Mouse (Mus musculus) MEL (cell line): Measurements from ENCODE around the gene Sap30. TPM values are rescaled to one million over a fixed set of nuclear protein-coding genes. Genes with fewer than 3 reads are reported as not detected.

Source experiments
- DNase-seq: peaks from one replicate; pipeline ENCODE4 v3.0.0; 2011; ENCODE audit warnings: low read depth, low spot score
- H3K27ac ChIP-seq: 2 replicates; pipeline ENCODE4 v1.5.1; 2012; ENCODE audit warnings: low read depth, mild to moderate bottlenecking, control low read depth, low read length, moderate library complexity; ENCODE audit not compliant: control insufficient read depth
- H3K27me3 ChIP-seq, 2 experiments: fragments of 150-350 bp in 1 of 2; sonication (generic) in 1 of 2; 2 replicates each; pipeline ENCODE4 v1.6.1; 2012; ENCODE audit warnings: low read length in 2 of 2, mild to moderate bottlenecking in 2 of 2, improper control_type of control experiment in 1 of 2, moderate library complexity in 1 of 2; ENCODE audit not compliant: insufficient read depth in 2 of 2, control insufficient read depth in 1 of 2
- H3K36me3 ChIP-seq, 2 experiments: 2 replicates each; pipeline ENCODE4 v1.6.1; 2012 to 2014; ENCODE audit warnings: low read length in 2 of 2, improper control_type of control experiment in 1 of 2, inconsistent platforms in 1 of 2, mild to moderate bottlenecking in 1 of 2; ENCODE audit not compliant: insufficient read depth in 2 of 2, control insufficient read depth in 1 of 2
- H3K4me1 ChIP-seq, 2 experiments: fragments of 150-350 bp in 1 of 2; sonication (generic) in 1 of 2; 2 replicates each; pipeline ENCODE4 v1.6.1; 2012; ENCODE audit warnings: low read length in 2 of 2, improper control_type of control experiment in 1 of 2, mild to moderate bottlenecking in 1 of 2; ENCODE audit not compliant: insufficient read depth in 2 of 2, control insufficient read depth in 1 of 2
- H3K4me3 ChIP-seq, 2 experiments: fragments of 150-350 bp in 1 of 2; sonication (generic) in 1 of 2; 2 replicates each; pipeline ENCODE4 v1.5.1; 2012; ENCODE audit warnings: low read depth in 2 of 2, low read length in 2 of 2, mild to moderate bottlenecking in 2 of 2, moderate library complexity in 2 of 2, control low read depth in 1 of 2, improper control_type of control experiment in 1 of 2; ENCODE audit not compliant: control insufficient read depth in 1 of 2, insufficient read depth in 1 of 2
- H3K79me2 ChIP-seq: 2 replicates; pipeline ENCODE4 v1.6.1; 2012; ENCODE audit warnings: mild to moderate bottlenecking, low read length, moderate library complexity; ENCODE audit not compliant: control insufficient read depth, poor library complexity, insufficient read depth
- H3K9ac ChIP-seq: 2 replicates; pipeline ENCODE4 v1.6.1; 2012; ENCODE audit warnings: low read depth, mild to moderate bottlenecking, control low read depth, low read length, moderate library complexity; ENCODE audit not compliant: control insufficient read depth, poor library complexity, severe bottlenecking
- H3K9me3 ChIP-seq: fragments of 150-350 bp; sonication (generic); replicated peaks from 2 replicates; pipeline ENCODE4 v1.6.1; 2012; ENCODE audit warnings: mild to moderate bottlenecking, low read length, improper control_type of control experiment, moderate library complexity; ENCODE audit not compliant: insufficient read depth
- BHLHE40 ChIP-seq: IDR thresholded peaks from 2 replicates; pipeline ENCODE4 v1.6.1; 2012; ENCODE audit warnings: low read depth, mild to moderate bottlenecking, inconsistent platforms, low read length, improper control_type of control experiment, borderline replicate concordance
- CHD1 ChIP-seq: IDR thresholded peaks from 2 replicates; pipeline ENCODE4 v1.6.1; 2012; ENCODE audit warnings: low read depth, mild to moderate bottlenecking, inconsistent platforms, low read length, improper control_type of control experiment
- CHD2 ChIP-seq: IDR thresholded peaks from 2 replicates; pipeline ENCODE4 v1.6.1; 2011; ENCODE audit warnings: low read length, improper control_type of control experiment
- ELF1 ChIP-seq: IDR thresholded peaks from 2 replicates; pipeline ENCODE4 v1.6.1; 2014; ENCODE audit warnings: low read depth, mild to moderate bottlenecking, inconsistent platforms, low read length, improper control_type of control experiment, moderate library complexity
- EP300 ChIP-seq, 2 experiments: IDR thresholded peaks; 2 replicates each; pipeline ENCODE4 v1.6.1; 2011; ENCODE audit warnings: improper control_type of control experiment in 2 of 2, low read length in 2 of 2, low read depth in 1 of 2, mild to moderate bottlenecking in 1 of 2
- GATA1 ChIP-seq: IDR thresholded peaks from 2 replicates; pipeline ENCODE4 v1.6.1; 2011; ENCODE audit warnings: low read depth, low read length, improper control_type of control experiment
- HCFC1 ChIP-seq: IDR thresholded peaks from 2 replicates; pipeline ENCODE4 v1.6.1; 2012; ENCODE audit warnings: low read depth, mild to moderate bottlenecking, inconsistent platforms, low read length, improper control_type of control experiment, moderate library complexity
- JUND ChIP-seq: IDR thresholded peaks from 2 replicates; pipeline ENCODE4 v1.6.1; 2011; ENCODE audit warnings: low read depth, mild to moderate bottlenecking, improper control_type of control experiment, low read length
- KAT2A ChIP-seq: conservative IDR thresholded peaks from 2 replicates; pipeline ENCODE4 v1.6.1; 2012; ENCODE audit warnings: low read depth, low read length, improper control_type of control experiment, inconsistent platforms
- MAX ChIP-seq: IDR thresholded peaks from 2 replicates; pipeline ENCODE4 v1.6.1; 2011; ENCODE audit warnings: low read length, improper control_type of control experiment
- MAZ ChIP-seq: IDR thresholded peaks from 2 replicates; pipeline ENCODE4 v1.6.1; 2012; ENCODE audit warnings: low read depth, mild to moderate bottlenecking, inconsistent platforms, low read length, improper control_type of control experiment
- MEF2A ChIP-seq: IDR thresholded peaks from 2 replicates; pipeline ENCODE4 v1.6.1; 2014; ENCODE audit warnings: low read depth, mild to moderate bottlenecking, inconsistent platforms, low read length, improper control_type of control experiment; ENCODE audit not compliant: poor library complexity, insufficient replicate concordance, severe bottlenecking; ENCODE audit errors: extremely low read depth
- MXI1 ChIP-seq: IDR thresholded peaks from 2 replicates; pipeline ENCODE4 v1.6.1; 2011; ENCODE audit warnings: mild to moderate bottlenecking, low read depth, low read length, improper control_type of control experiment
- MYB ChIP-seq: IDR thresholded peaks from 2 replicates; pipeline ENCODE4 v1.6.1; 2011; ENCODE audit warnings: mild to moderate bottlenecking, low read depth, low read length, improper control_type of control experiment
- MYC ChIP-seq: IDR thresholded peaks from 2 replicates; pipeline ENCODE4 v1.6.1; 2011; ENCODE audit warnings: low read depth, mild to moderate bottlenecking, low read length, improper control_type of control experiment, moderate library complexity
- POLR2A ChIP-seq, 2 experiments: IDR thresholded peaks; 2 replicates each; pipeline ENCODE4 v1.6.1; 2011 to 2012; ENCODE audit warnings: low read length in 2 of 2, mild to moderate bottlenecking in 2 of 2, control low read depth in 1 of 2, improper control_type of control experiment in 1 of 2, low read depth in 1 of 2, moderate library complexity in 1 of 2; ENCODE audit not compliant: control insufficient read depth in 1 of 2, insufficient read depth in 1 of 2, poor library complexity in 1 of 2
- POLR2AphosphoS2 ChIP-seq: IDR thresholded peaks from 2 replicates; pipeline ENCODE4 v1.6.1; 2011; ENCODE audit warnings: low read length, improper control_type of control experiment
- RAD21 ChIP-seq: IDR thresholded peaks from 2 replicates; pipeline ENCODE4 v1.6.1; 2011; ENCODE audit warnings: mild to moderate bottlenecking, low read depth, low read length, improper control_type of control experiment
- RCOR1 ChIP-seq: IDR thresholded peaks from 2 replicates; pipeline ENCODE4 v1.6.1; 2012; ENCODE audit warnings: low read depth, mild to moderate bottlenecking, inconsistent platforms, low read length, improper control_type of control experiment
- TAL1 ChIP-seq: IDR thresholded peaks from 2 replicates; pipeline ENCODE4 v1.6.1; 2012; ENCODE audit warnings: mild to moderate bottlenecking, inconsistent platforms, low read length, moderate library complexity, mixed read lengths
- TCF12 ChIP-seq: IDR thresholded peaks from 2 replicates; pipeline ENCODE4 v1.6.1; 2014; ENCODE audit warnings: low read depth, mild to moderate bottlenecking, inconsistent platforms, low read length, improper control_type of control experiment, moderate library complexity
- UBTF ChIP-seq: IDR thresholded peaks from 2 replicates; pipeline ENCODE4 v1.6.1; 2012; ENCODE audit warnings: low read depth, mild to moderate bottlenecking, inconsistent platforms, low read length, improper control_type of control experiment, moderate library complexity, borderline replicate concordance; ENCODE audit not compliant: insufficient read depth
- USF1 ChIP-seq: IDR thresholded peaks from 2 replicates; pipeline ENCODE4 v1.6.1; 2014; ENCODE audit warnings: low read depth, mild to moderate bottlenecking, inconsistent platforms, low read length, improper control_type of control experiment, moderate library complexity
- ZKSCAN1 ChIP-seq: IDR thresholded peaks from 2 replicates; pipeline ENCODE4 v1.6.1; 2012; ENCODE audit warnings: low read depth, mild to moderate bottlenecking, inconsistent platforms, low read length, improper control_type of control experiment, moderate library complexity
- ZNF384 ChIP-seq: IDR thresholded peaks from 2 replicates; pipeline ENCODE4 v1.6.1; 2012; ENCODE audit warnings: low read depth, mild to moderate bottlenecking, inconsistent platforms, low read length, improper control_type of control experiment
- polyA plus RNA-seq, 2 experiments: library from polyadenylated mRNA; stranded (reverse) in 1 of 2; unstranded in 1 of 2; fragments of >175 nt in 1 of 2; fragments of >200 nt in 1 of 2; gene quantifications; 2 replicates each; pipeline versions ENCODE4 v1.2.1 to v1.2.4; 2012; ENCODE audit warnings: low replicate concordance in 2 of 2, low read depth in 1 of 2; ENCODE audit not compliant: insufficient read length in 2 of 2, insufficient read depth in 1 of 2, missing spikeins in 1 of 2
- total RNA-seq: library from RNA; depleted of rRNA; stranded (reverse); fragments of 300-350 nt; gene quantifications from 2 replicates; pipeline ENCODE4 v1.2.3, GENCODE M21; 2012

The Sap30 gene
- total and polyA plus RNA-seq, 3 experiments: 34.2 to 64.0 TPM; not detected in 1

DNA sequence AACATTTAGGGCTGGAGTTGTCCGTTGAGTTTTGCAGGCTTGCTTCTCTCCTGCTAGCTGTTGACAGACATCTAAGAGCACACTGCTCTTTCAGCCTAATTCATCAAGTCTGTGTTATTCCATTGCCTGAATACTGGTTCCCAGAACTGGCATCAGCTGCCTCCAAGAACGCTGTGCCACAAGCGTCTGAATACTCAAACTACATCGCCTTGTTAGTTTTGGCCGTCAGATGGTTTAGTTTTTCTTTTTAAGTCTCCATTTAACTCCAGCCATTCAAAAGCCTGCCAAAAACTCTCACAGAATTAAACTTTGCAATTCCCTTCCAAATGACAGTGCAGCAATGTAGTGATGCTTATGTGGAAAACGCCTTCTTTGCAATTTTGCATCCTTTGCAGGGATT lies 30.5 kb downstream of the Sap30 start:
- no peak for TF ChIP-seq TAL1
- TF ChIP-seq KAT2A: no peak
- TF ChIP-seq POLR2AphosphoS2: no peak
- no peak for TF ChIP-seq MAX
- TF ChIP-seq BHLHE40: no peak
- no peak for TF ChIP-seq ZKSCAN1
- no peak for TF ChIP-seq EP300 (IDR thresholded peaks at IDR 0.05; ENCODE audit: low read depth in 1 of 2, low read length in 2 of 2)
- no peak for TF ChIP-seq JUND
- no peak for TF ChIP-seq CHD2
- H3K9me3 ChIP-seq: no peaks in the 10 kb centered on the region
- no peak overlapping the region for H3K9ac ChIP-seq
- no peaks in the 10 kb centered on the region for H3K79me2 ChIP-seq
- DNase-seq: no peak
- peaks cover 5 to 10% of the 10 kb centered on the region in 2 experiments for H3K27me3 ChIP-seq
- H3K4me3 ChIP-seq: no peak overlapping the region
- H3K27ac ChIP-seq: no peak overlapping the region
- H3K36me3 ChIP-seq: peaks cover 0 to under 1% of the 10 kb centered on the region in 2 experiments; a peak in 1 of 4 replicates
- H3K4me1 ChIP-seq: no peaks in the 10 kb centered on the region

DNA sequence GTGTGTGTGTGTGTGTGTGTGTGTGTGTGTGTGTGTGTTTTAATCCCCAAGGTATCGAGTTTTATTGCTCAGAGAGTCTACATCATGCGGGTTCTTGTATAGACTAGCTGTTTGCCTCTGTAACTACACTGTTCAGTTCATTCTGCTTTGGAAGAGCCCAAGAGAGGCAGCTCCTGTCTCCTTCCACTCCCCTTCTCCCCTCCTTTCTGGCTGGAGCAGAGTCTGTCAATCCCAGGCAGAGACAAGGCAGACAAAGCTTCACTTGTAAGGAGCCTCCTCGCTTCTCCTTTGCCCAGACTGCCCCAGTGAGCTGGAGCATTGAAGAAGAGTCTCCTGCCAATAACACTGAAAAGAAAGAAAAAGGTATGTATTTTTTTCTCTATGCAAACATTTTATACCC lies 31.9 kb downstream of the Sap30 start, which contains the start of gene Scrg1:
TSS of gene Scrg1 (plus strand) at position 159 of the 400 bp plus-strand sequence.
- no peak within 1 kb of the TSS for H3K27ac ChIP-seq
- TF ChIP-seq MEF2A (no peak), POLR2A (IDR thresholded peaks at IDR 0.05; ENCODE audit: control insufficient read depth in 1 of 2, insufficient read depth in 1 of 2, low read depth in 1 of 2, low read length in 2 of 2, poor library complexity in 1 of 2) (no peak), HCFC1 (no peak), ZKSCAN1 (no peak), MYC (no peak), MXI1 (no peak), TCF12 (no peak)
- TF ChIP-seq, all 39 proteins: peak for 0
- Histone ChIP-seq H3K9ac (no peak within 1 kb of the TSS), H3K27me3 (peaks cover 5 to 10% of the 10 kb centered on the region in 2 experiments), H3K4me1 (no peaks in the 10 kb centered on the region), H3K79me2 (no peaks in the 10 kb centered on the region), H3K4me3 (no peak within 1 kb of the TSS), H3K9me3 (no peaks in the 10 kb centered on the region), H3K36me3 (no peaks in the 10 kb centered on the region)
- DNase-seq: no peak

DNA sequence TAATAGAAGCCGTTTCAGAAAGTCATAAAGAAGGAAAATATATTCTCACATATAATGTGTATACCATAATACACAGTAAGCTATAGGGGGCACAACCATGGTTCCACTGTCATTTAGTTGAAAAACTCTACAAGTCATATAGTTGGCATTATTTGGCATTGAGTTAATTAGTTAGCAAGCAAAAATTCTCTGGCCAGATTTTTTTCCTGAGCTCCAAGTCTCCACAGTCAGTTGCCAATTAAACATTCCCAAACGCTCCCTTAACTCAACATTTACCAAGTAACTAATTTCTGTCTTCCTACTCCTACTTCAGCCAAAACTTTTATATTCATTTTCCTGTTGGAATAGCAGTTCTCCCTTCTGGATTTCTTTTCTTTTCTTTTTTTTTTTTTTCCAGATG lies 34.3 kb downstream of the Sap30 start:
- H3K27ac ChIP-seq: no peak overlapping the region
- TF ChIP-seq POLR2A (IDR thresholded peaks at IDR 0.05; ENCODE audit: control insufficient read depth in 1 of 2, insufficient read depth in 1 of 2, low read depth in 1 of 2, low read length in 2 of 2, poor library complexity in 1 of 2) (no peak), GATA1 (no peak), RCOR1 (no peak), ZNF384 (no peak), HCFC1 (no peak), CHD1 (no peak), CHD2 (no peak), POLR2AphosphoS2 (no peak), ELF1 (no peak), USF1 (no peak), MAZ (no peak), KAT2A (no peak), MXI1 (no peak), MYB (no peak), MYC (no peak), RAD21 (no peak), UBTF (no peak)

More for the DNA sequence above, 34.3 kb downstream of the Sap30 start:
- no peaks in the 10 kb centered on the region for H3K4me1 ChIP-seq
- no peaks in the 10 kb centered on the region for H3K36me3 ChIP-seq
- DNase-seq: no peak
- no peaks in the 10 kb centered on the region for H3K79me2 ChIP-seq
- no peaks in the 10 kb centered on the region for H3K9me3 ChIP-seq
- no peak overlapping the region for H3K9ac ChIP-seq
- peaks cover 3 to 10% of the 10 kb centered on the region in 2 experiments; a peak in 3 of 4 replicates for H3K27me3 ChIP-seq
- no peak overlapping the region for H3K4me3 ChIP-seq
